Mouse (Mus musculus): ENCODE data around the gene Kif6. TPM values are rescaled to one million over a fixed set of nuclear protein-coding genes. Genes with fewer than 3 reads are reported as not detected.

The Kif6 gene
- total RNA-seq (2021) = 1 to 10 TPM; 4.3 to 5.7 TPM

- DNase-seq = peak; percentile 78 to 81
These were observed at the start of gene Kif6 for GRCm38 (mm10) chr17:49614577-49615235. TSS of gene Kif6 (plus strand) at chr17:49615136.

DNA sequence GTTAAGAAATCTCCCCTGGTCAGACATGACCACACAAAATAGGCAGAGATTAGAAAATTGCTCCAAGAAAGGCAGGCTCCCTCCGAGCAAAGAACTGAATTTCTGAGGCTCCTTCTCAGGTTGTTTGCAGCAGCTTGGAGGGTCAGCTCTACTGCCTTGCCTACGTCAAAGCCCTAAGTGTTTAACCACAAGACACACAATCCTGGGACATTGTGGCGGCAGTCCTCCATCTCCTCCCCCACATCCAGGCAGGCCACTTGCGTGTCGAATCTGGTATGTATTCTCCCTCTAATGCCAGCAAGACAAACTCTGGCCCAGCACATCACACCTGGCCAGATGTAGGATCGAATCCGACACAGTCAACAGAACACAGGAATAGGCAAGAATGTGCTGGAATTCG lies 46.2 kb upstream of the Kif6 start:
- no peak for DNase-seq
- intact Hi-C loops (cut with DNase I) = no loop called here

More at GRCm38 (mm10) chr17:49614577-49615235, at the start of gene Kif6:
- intact Hi-C loops (cut with DNase I) = no loop called here

- intact Hi-C loops (cut with DNase I) = no loop called here
- no peak for DNase-seq
These were observed 37.6 kb upstream of the Kif6 start for GRCm38 (mm10) chr17:49577321-49577720.

GRCm38 (mm10) chr17:49582471-49582870 lies 32.5 kb upstream of the Kif6 start:
- no peak for DNase-seq
- intact Hi-C loops (cut with DNase I) = no loop called here

DNA sequence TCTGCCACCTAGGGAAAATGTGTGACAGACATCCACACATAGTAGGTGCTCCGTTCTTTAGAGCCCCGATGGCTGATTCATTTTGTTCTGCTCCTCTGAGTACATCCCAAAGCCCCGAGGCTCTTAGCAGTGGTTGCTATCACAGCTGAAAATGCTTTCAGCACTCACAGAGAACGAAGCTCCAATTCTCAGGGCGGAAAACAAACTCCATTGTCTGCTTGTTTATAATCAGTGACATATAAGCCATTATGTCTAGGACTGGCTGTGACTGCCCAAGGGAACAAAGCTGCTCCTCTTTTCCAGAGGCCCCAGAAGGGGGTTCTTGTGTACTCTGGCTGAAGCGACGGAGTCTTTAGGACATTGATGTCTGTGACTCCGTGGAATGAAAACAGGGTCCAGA lies 24.9 kb upstream of the Kif6 start:
- intact Hi-C loops (cut with DNase I) = no loop called here
- DNase-seq = no peak

- DNase-seq = no peak
- intact Hi-C loops (cut with DNase I) = no loop called here
These were observed 9.5 kb upstream of the Kif6 start for GRCm38 (mm10) chr17:49605397-49605796.

DNA sequence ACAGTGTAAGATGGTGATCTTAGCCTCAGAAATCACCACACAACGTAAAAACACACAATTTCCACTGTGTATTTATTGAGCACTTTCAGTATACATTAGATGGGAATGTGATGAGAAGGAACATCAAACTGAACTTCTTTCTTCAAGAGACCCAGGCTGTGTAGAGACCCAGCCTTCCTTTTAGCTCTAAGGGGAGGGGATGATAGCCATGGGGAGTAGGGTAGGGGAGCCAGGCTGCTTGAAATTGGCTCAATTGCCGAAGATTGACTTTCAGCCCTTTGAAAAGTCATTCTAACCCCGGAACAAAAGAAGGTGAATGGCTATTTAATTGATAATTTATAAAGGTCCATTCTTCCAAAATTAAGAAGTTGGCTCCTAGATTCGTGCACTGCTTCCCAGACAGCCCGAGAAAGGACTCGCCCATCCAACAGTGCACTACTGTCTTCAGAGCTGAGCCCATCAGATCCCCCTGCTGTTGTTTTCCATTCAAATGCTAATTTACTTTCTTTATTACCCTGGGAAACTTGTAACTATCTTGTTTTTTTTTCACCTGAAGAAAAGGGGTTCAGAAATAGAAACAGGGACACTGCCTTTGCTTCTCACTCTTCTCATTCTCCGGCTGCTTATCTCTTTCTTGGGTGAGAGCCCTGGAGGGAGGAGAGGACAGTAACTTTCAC lies 7.4 kb upstream of the Kif6 start:
- intact Hi-C loops (cut with DNase I) = no loop called here
- DNase-seq = no peak

DNA sequence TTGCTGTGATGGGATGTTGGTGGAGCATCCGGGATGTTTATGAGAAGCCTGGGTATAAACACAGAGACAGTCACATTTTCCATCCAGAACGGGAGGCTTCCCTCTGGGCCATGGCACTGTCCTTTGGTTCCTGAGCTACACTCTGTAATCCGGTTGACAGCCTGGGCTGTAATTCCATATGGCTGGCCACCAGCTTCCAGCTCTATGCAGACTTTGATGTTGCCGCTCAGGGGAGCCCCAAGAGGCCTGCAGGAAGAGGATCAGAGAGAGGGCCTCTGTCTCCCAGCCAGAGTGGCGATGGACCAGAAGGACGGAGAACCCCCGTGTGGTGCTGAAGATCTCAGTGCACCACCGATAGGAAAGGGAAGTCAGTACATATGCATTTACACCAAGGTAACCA lies 4.6 kb upstream of the Kif6 start:
- intact Hi-C loops (cut with DNase I) = no loop called here
- DNase-seq = no peak

DNA sequence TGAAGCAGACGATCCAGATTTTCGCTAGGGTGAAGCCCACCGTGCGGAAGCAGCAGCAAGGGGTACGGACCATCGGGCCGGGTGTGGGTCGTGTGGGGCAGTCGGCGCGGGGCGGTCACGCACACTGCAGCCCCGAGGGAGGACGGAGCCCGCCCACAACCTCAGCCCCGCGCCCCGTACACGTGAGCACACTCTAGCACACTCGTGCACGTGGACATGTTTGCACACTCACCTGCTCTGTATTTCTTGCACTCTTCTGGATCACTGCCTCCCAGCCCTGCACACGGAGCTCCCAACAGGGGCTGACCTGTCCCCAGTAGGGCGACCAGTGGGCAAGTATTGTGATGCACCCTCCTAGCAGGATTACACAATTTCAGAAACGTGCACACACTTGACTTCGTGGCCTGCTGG lies 310 bp downstream of the Kif6 start:
- DNase-seq = no peak

GRCm38 (mm10) chr17:49624572-49624971 lies 9.6 kb downstream of the Kif6 start:
- intact Hi-C loops (cut with DNase I) = no loop called here
- peak; percentile 9 to 10 for DNase-seq

More for the DNA sequence above, 310 bp downstream of the Kif6 start:
- intact Hi-C loops (cut with DNase I) = no loop called here

DNA sequence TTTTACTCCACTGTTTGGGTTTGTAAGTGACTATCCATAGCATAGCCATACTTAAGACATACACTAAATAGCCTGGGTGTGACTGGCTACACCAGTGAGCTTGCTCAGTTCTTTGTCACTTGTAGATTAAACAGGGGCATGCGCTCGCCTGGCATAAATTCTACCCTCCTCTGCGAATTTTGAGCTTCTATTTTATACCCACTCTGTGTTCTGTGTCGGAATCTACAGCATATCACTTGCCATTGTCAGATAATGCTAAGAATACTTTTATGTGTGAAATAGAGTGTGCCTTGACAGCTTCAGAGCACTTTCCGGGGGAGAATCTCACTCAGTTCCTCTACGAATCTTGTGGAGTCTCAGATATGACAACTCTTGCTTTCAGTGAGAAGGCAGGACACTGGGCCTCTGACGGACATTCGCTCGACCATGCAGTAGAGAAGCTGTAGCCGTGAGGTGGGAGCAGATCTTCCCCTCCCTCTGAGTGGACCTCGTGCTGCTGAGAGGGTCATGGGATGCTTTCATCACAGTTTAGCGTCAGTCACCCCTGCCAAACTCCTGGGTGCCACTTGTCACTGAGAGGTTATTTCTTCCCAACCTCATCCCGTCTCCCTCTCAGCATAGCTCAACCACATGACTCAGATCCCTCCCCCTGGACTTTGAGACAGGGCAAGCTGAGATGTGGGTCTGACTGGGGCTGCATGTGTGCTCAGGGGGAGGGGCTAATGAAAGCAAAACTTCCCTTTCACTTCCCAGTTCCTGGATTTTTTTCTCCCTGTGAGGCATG lies 12.3 kb downstream of the Kif6 start:
- intact Hi-C loops (cut with DNase I) = no loop called here
- peak; percentile 13 to 25 for DNase-seq

DNA sequence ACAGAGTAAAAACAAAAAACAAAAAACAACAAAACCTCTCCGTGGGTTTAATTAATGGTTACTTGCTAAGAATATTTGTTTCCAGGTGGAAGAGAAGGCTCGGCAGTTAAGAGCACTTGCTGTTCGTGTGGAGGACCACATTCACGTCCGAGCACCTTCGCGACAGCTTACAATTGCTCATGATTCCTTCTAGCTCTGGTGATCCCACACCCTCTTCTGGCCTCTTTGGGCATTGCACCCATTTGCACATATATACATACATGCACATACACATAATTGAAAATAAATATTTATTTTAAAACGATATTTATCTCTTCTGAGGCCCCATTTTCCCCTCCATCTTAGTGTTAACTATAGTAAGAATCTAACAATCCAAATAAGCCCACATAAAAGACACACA lies 13.9 kb downstream of the Kif6 start:
- no peak for DNase-seq
- intact Hi-C loops (cut with DNase I) = no loop called here

GRCm38 (mm10) chr17:49633041-49633440 lies 18.1 kb downstream of the Kif6 start:
- no peak for DNase-seq
- intact Hi-C loops (cut with DNase I) = no loop called here

DNA sequence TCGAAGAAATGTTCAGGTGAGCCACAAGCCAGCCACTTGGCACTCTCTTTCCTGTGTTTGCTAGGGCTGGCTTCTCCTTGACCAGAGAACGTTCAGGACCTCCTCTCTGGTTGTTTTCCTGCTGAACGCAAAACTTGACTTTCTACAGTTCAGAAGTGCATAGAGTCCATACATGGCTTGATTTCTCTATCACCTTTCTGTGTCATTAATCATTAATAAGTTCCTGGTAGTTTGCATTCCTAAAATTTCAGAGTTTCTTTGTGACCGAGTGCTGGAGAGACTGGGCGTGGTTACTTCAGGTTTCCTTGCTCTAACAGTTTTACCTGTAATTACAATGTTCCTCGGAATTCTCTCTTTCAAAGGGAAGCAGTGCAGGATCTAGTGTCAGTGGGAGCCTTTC lies 27.0 kb downstream of the Kif6 start:
- intact Hi-C loops (cut with DNase I) = no loop called here
- no peak for DNase-seq

DNA sequence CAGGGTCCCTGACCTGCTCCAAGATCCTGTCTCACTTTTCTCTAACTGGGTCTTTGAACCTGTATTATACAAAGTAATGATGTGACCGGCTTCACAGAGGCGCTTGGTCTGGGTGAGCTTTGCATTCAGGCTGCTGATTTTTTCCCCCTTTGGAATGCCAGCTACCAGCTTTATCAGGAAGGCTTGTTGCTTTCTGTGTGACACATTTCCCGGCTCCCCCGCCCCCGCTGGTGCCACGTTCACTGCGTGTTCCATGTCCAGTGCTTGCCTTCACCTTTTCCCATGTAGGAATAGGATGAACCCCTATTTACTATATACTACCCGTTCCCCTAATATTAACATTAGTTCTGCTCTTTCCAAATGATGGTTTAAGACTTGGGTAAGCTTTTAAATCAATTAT lies 27.4 kb downstream of the Kif6 start:
- peak; percentile 16 for DNase-seq
- intact Hi-C loops (cut with DNase I) = no loop called here

GRCm38 (mm10) chr17:49642889-49643490 lies 28.1 kb downstream of the Kif6 start:
- DNase-seq = peak in 1 of 2 experiments; percentile 13
- intact Hi-C loops (cut with DNase I) = no loop called here

- no peak for DNase-seq
- intact Hi-C loops (cut with DNase I) = no loop called here
These were observed 31.3 kb downstream of the Kif6 start for GRCm38 (mm10) chr17:49646267-49646666.

DNA sequence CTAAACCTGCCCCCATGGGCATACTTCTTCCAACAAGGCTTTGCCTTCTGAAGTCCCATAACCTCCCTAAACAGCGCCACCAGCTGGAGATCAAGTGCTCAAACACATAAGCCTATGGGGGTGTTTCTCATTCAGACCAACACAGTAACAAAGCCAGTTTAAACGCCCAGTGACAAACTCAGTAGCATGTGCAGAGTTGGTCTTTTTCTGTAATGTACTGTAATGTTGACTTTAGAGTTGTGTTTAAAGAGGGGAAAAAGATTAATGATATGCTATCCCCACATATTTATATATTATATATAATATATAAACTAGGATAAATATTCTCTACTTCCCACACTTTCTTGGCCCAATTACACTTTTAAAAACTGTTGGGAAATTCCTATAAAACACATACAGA lies 34.0 kb downstream of the Kif6 start:
- intact Hi-C loops (cut with DNase I) = no loop called here

DNA sequence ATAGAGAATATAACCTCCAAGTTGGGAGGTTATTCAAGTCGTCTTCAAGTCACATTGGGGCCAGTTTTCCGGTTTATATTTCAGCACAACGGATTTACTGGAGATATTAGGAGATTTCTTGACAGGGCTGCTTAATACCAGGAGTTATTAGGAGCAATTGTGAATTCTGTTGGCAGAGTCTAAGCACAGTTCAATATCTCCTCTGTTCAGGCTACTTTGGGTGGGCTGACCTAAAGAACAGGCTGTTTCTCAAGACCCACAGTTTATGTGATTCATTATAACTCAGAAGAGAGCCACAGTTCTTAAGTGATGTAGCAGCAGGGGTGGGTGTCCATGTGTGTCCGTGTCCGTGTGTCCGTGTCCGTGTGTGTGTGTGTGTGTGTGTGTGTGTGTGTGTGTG lies 34.5 kb downstream of the Kif6 start:
- intact Hi-C loops (cut with DNase I) = no loop called here
- DNase-seq = no peak

More for the DNA sequence above, 34.0 kb downstream of the Kif6 start:
- DNase-seq = no peak

DNA sequence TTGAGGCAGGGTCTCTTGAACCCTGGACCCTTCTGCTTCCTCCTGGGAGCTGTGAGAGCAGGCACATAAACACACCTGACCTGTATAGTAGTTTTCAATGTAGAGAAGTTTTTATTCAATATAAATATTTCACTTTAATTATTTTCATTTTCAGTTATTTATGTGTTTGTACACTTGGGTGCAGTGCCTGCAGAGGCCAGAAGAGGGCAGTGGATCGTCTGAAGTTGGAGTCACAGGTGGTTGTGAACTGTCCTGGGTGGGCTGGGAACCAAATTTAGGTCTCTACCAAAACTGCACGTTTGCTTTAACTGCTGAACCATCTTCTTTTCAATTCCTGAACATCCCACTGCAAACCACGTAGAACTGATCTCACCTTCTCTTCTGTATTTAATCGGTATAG lies 35.4 kb downstream of the Kif6 start:
- no peak for DNase-seq
- intact Hi-C loops (cut with DNase I) = no loop called here

DNA sequence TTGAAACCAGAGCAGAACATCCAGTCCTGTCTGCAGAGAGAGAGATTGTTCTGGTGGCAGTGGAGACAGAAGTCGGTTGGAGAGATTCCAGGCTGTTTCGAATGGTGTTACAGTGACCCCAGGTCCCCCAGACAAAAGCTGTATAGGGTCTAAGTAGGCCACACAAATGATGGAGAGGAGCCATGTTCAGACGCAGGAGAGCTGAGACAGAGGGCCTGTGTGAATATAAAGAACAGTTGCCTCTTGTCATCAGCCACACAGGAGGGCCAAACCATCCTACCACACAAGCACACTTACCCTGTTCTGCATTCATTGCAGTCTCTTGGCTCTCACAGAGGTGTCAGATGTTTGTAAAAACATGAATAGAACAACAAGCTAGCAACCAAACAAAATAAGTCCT lies 37.4 kb downstream of the Kif6 start:
- intact Hi-C loops (cut with DNase I) = no loop called here
- DNase-seq = no peak
